Comparison of ENCODE assay signal across 28 mouse cellular contexts in genomic region chr6:32845463-32845862, GRCm38 (mm10).
DNase-seq lines count a peak whose midpoint lies in the region; ATAC-seq and TF ChIP-seq lines count a peak whose summit lies in the region.
"Had no signal": no experiment of that assay in that cellular context is flagged by ENCODE, and none has a peak within 500 bp of the region (broad histone marks: within the 10 kb centered on the region; RNA-seq: fewer than 3 reads in every experiment).

No protein-coding gene starts in this region.

- no peak for ATAC-seq in kidney, postnatal 0 days (replicated peaks; ENCODE audit: low FRiP score, low read depth)
- peak; percentile 49; the same call in 1 of the 2 replicates for ATAC-seq in lung, embryonic 16.5 days (ENCODE audit: low read depth)
- ATAC-seq in intestine, embryonic 16.5 days = peak; percentile 65
- ATAC-seq: forebrain, embryonic 15.5 days; hindbrain, postnatal 0 days; inflammation-experienced regulatory T-cells, adult 6 months had no signal

- no peak overlapping the region for H3K4me2 ChIP-seq in kidney, postnatal 0 days (ENCODE audit: low read length)
- H3K4me2 ChIP-seq in lung, embryonic 16.5 days (ENCODE audit: low read depth, low read length) = no peak overlapping the region
- no peak overlapping the region for H3K4me2 ChIP-seq in intestine, embryonic 16.5 days (ENCODE audit: low read depth, low read length)
- H3K4me2 ChIP-seq: embryonic facial prominence, embryonic 12.5 days; forebrain, embryonic 12.5 days; forebrain, embryonic 15.5 days; heart, embryonic 13.5 days; hindbrain, embryonic 14.5 days had no signal

- H3K36me3 ChIP-seq in kidney, postnatal 0 days (ENCODE audit: insufficient read depth, low read length) = no peaks in the 10 kb centered on the region
- no peaks in the 10 kb centered on the region for H3K36me3 ChIP-seq in lung, embryonic 16.5 days (ENCODE audit: control insufficient read depth, insufficient read depth, low read length)
- no peaks in the 10 kb centered on the region for H3K36me3 ChIP-seq in intestine, embryonic 16.5 days (ENCODE audit: control insufficient read depth, insufficient read depth, low read length)
- H3K36me3 ChIP-seq: embryonic facial prominence, embryonic 12.5 days; forebrain, embryonic 12.5 days; forebrain, embryonic 15.5 days; heart, embryonic 10.5 days had no signal

- 25% methylated on average over 1 of the region's 1 CpGs for WGBS in kidney, postnatal 0 days
- 27% methylated on average over 1 of the region's 1 CpGs for WGBS in lung, embryonic 16.5 days
- WGBS in intestine, embryonic 16.5 days = 27% methylated on average over 1 of the region's 1 CpGs

- H3K9ac ChIP-seq in kidney, postnatal 0 days (ENCODE audit: low read depth, low read length) = no peak overlapping the region
- H3K9ac ChIP-seq in lung, embryonic 16.5 days (ENCODE audit: low read length) = no peak overlapping the region
- no peak overlapping the region for H3K9ac ChIP-seq in intestine, embryonic 16.5 days (ENCODE audit: low read depth, low read length)
- H3K9ac ChIP-seq: embryonic facial prominence, embryonic 12.5 days; forebrain, embryonic 12.5 days; forebrain, embryonic 15.5 days; heart, embryonic 13.5 days; hindbrain, embryonic 14.5 days had no signal

- no peaks in the 10 kb centered on the region for H3K27me3 ChIP-seq in kidney, postnatal 0 days (ENCODE audit: insufficient read depth, low read length)
- H3K27me3 ChIP-seq in lung, embryonic 16.5 days (ENCODE audit: control insufficient read depth, insufficient read depth, low read depth, low read length) = no peaks in the 10 kb centered on the region
- H3K27me3 ChIP-seq in intestine, embryonic 16.5 days (replicated peaks; ENCODE audit: control insufficient read depth, insufficient read depth, low read length) = no peaks in the 10 kb centered on the region
- H3K27me3 ChIP-seq: CH12.LX; embryonic facial prominence, embryonic 12.5 days; forebrain, embryonic 12.5 days; forebrain, embryonic 15.5 days; heart, embryonic 13.5 days had no signal

- H3K9me3 ChIP-seq in kidney, postnatal 0 days (replicated peaks; ENCODE audit: low read length) = no peaks in the 10 kb centered on the region
- no peaks in the 10 kb centered on the region for H3K9me3 ChIP-seq in lung, embryonic 16.5 days (ENCODE audit: control insufficient read depth, low read length)
- H3K9me3 ChIP-seq in intestine, embryonic 16.5 days (ENCODE audit: control insufficient read depth, low read length) = no peaks in the 10 kb centered on the region
- H3K9me3 ChIP-seq: embryonic facial prominence, embryonic 12.5 days; forebrain, embryonic 12.5 days; forebrain, embryonic 15.5 days; G1E; heart, embryonic 10.5 days; heart, embryonic 13.5 days had no signal

- peak; percentile 12 for DNase-seq in gastrocnemius, adult 18-20 months (ENCODE audit: low spot score)
- no peak for DNase-seq in gastrocnemius, postnatal 10 days
- peak; percentile 34 for DNase-seq in kidney, postnatal 0 days (ENCODE audit: low spot score)
- no peak for DNase-seq in kidney, postnatal 10 days
- DNase-seq in lung, postnatal 4 days = no peak
- DNase-seq in left cerebral cortex, adult 18-20 months (ENCODE audit: low spot score in 2 of 2) = no peak
- DNase-seq: adrenal gland, adult 2 months; adrenal gland, postnatal 14 days; B cell, adult 2 months; cerebellum, adult 9-10 months; cerebellum, postnatal 14 days; gastrocnemius, postnatal 36 days; heart, adult 2 months; heart, postnatal 14 days; heart, postnatal 4 days had no signal

- no peak overlapping the region for H3K4me3 ChIP-seq in kidney, postnatal 0 days (replicated peaks; ENCODE audit: low read depth, low read length)
- no peak overlapping the region for H3K4me3 ChIP-seq in lung, embryonic 16.5 days (ENCODE audit: low read length)
- no peak overlapping the region for H3K4me3 ChIP-seq in intestine, embryonic 16.5 days (ENCODE audit: low read length)
- H3K4me3 ChIP-seq: embryonic facial prominence, embryonic 12.5 days; erythroblast, embryonic 14.5 days; forebrain, embryonic 12.5 days; forebrain, embryonic 15.5 days; heart, adult 2 months; heart, embryonic 10.5 days; heart, embryonic 13.5 days had no signal

- H3K4me1 ChIP-seq in kidney, postnatal 0 days (replicated peaks; ENCODE audit: insufficient read depth, low read length) = no peaks in the 10 kb centered on the region
- peaks cover 7% of the 10 kb centered on the region; the same call in 1 of the 2 replicates for H3K4me1 ChIP-seq in lung, embryonic 16.5 days (replicated peaks; ENCODE audit: control insufficient read depth, insufficient read depth, low read length)
- H3K4me1 ChIP-seq in intestine, embryonic 16.5 days (ENCODE audit: control insufficient read depth, insufficient read depth, low read length) = no peaks in the 10 kb centered on the region
- H3K4me1 ChIP-seq: embryonic facial prominence, embryonic 12.5 days; forebrain, embryonic 12.5 days; forebrain, embryonic 15.5 days; heart, embryonic 10.5 days had no signal

- no peak overlapping the region for H3K27ac ChIP-seq in kidney, postnatal 0 days
- H3K27ac ChIP-seq in lung, embryonic 16.5 days (ENCODE audit: low read length) = 0 out of 2 replicates have a peak overlapping the region, but pooled peaks have one; percentile 42
- no peak overlapping the region for H3K27ac ChIP-seq in intestine, embryonic 16.5 days (ENCODE audit: low read length)
- H3K27ac ChIP-seq: embryonic facial prominence, embryonic 12.5 days; forebrain, embryonic 12.5 days; forebrain, embryonic 15.5 days; heart, adult 2 months; heart, embryonic 10.5 days; heart, embryonic 13.5 days; hindbrain, embryonic 14.5 days; hindbrain, postnatal 0 days had no signal

- no peak for TF ChIP-seq CTCF in kidney, postnatal 0 days (IDR thresholded peaks at IDR 0.05; ENCODE audit: low read depth)

Comparison
In these comparisons a context has a peak if more than half of its experiments do, and no peak if none do; other contexts are left out.
1. DNase-seq: peak in gastrocnemius, adult 18-20 months (single experiment) and kidney, postnatal 0 days (single experiment); none in gastrocnemius, postnatal 10 days (single experiment), kidney, postnatal 10 days (single experiment), lung, postnatal 4 days (0 of 2) and left cerebral cortex, adult 18-20 months (0 of 2).